Mouse (Mus musculus) G1E (cell line): ENCODE data around the gene Fitm2.

Experiments used
- CTCF ChIP-seq: IDR thresholded peaks from 2 replicates; pipeline ENCODE4 v1.5.1; 2012; ENCODE audit warnings: low read depth, low read length, inconsistent platforms, mixed read lengths
- GATA1 ChIP-seq: IDR thresholded peaks from 2 replicates; pipeline ENCODE4 v1.6.1; 2012; ENCODE audit warnings: borderline replicate concordance, low read length, inconsistent platforms, mixed read lengths
- GATA2 ChIP-seq: IDR thresholded peaks from 2 replicates; pipeline ENCODE4 v1.6.1; 2012; ENCODE audit warnings: low read depth, low read length, inconsistent platforms, borderline replicate concordance
- TAL1 ChIP-seq: conservative IDR thresholded peaks from 2 replicates; pipeline ENCODE4 v1.6.1; 2012; ENCODE audit warnings: low read depth, low read length, inconsistent platforms, mixed read lengths

DNA sequence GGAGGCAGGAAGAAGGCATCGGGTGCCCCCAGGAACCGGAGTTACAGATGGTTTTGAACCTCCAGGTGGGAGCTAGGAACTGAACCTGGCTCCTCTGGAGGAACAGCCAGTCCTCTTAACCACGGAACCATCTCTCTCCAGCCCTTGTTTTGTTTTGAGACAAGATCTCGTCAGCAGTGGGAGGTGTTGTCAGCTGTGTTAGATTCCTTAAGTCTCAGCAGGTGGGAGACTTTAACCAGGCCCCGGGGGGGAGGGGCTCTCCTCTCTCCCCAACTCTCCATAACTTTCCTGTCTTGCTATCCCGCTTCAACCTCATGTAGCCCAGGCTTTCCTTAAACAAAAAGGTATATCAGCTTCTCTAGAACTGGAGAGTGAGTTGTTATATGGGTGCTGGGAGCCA is 22.0 kb upstream of the Fitm2 start:
- TF ChIP-seq GATA2 (no peak), CTCF (no peak), TAL1 (no peak), GATA1 (no peak)
